Mouse (Mus musculus) thymus, adult 2 months (tissue): ENCODE measurements around the gene Per1. TPM values are rescaled to one million over a fixed set of nuclear protein-coding genes. Genes with fewer than 3 reads are reported as not detected.

ENCODE experiments used
- DNase-seq: peaks from one replicate; pipeline ENCODE4 v3.0.0; 2021
- H3K27ac ChIP-seq: fragments of 200-500 bp; 2 replicates; pipeline ENCODE4 v1.5.1; 2012; ENCODE audit warnings: low read length, control low read depth; ENCODE audit not compliant: control insufficient read depth, insufficient read depth
- H3K27me3 ChIP-seq: fragments of 200-500 bp; 2 replicates; pipeline ENCODE4 v1.6.1; 2012; ENCODE audit warnings: mild to moderate bottlenecking, low read length, moderate library complexity, mixed read lengths; ENCODE audit not compliant: control insufficient read depth, insufficient read depth
- H3K36me3 ChIP-seq: fragments of 200-500 bp; 2 replicates; pipeline ENCODE4 v1.6.1; 2012; ENCODE audit warnings: mild to moderate bottlenecking, low read length, moderate library complexity; ENCODE audit not compliant: control insufficient read depth, insufficient read depth
- H3K4me1 ChIP-seq: fragments of 200-500 bp; replicated peaks from 2 replicates; pipeline ENCODE4 v1.6.1; 2012; ENCODE audit warnings: low read length; ENCODE audit not compliant: control insufficient read depth, insufficient read depth
- H3K4me3 ChIP-seq: fragments of 200-500 bp; 2 replicates; pipeline ENCODE4 v1.5.1; 2012; ENCODE audit warnings: mild to moderate bottlenecking, low read length, control low read depth, moderate library complexity; ENCODE audit not compliant: control insufficient read depth, insufficient read depth
- CTCF ChIP-seq: fragments of 200-500 bp; IDR thresholded peaks from 2 replicates; pipeline ENCODE4 v1.5.1; 2012; ENCODE audit warnings: mild to moderate bottlenecking, control low read depth, low read length, moderate library complexity, borderline replicate concordance; ENCODE audit not compliant: control insufficient read depth, poor library complexity, insufficient read depth; ENCODE audit errors: extremely low read depth
- POLR2A ChIP-seq: fragments of 200-500 bp; IDR thresholded peaks from 2 replicates; pipeline ENCODE4 v1.6.1; 2012; ENCODE audit warnings: mild to moderate bottlenecking, low read length, control low read depth, moderate library complexity; ENCODE audit not compliant: control insufficient read depth, poor library complexity, insufficient read depth; ENCODE audit errors: extremely low read depth
- WGBS: fragments of 180-500 bp; shearing (Covaris S2); methylation state at CpG from one replicate; pipeline ENCODE4 v1.1.7; 2018; 5-methylcytosine and 5-hydroxymethylcytosine counted together
- polyA plus RNA-seq: library from polyadenylated mRNA; depleted of rRNA; stranded (reverse); fragments of >200 nt; gene quantifications from 2 replicates; pipeline ENCODE4 v1.2.3, GENCODE M21; 2012

Gene Per1
- polyA plus RNA-seq, 1 experiment, result 28.0 TPM

- H3K36me3 ChIP-seq, result no peaks in the 10 kb centered on the region
- peak; percentile 76 for DNase-seq
- peak overlapping the region; percentile 14; the same call in 1 of the 2 replicates for H3K27ac ChIP-seq
- peaks cover 13% of the 10 kb centered on the region for H3K27me3 ChIP-seq
- WGBS, result under 1% methylated on average over 45 of the region's 45 CpGs
- H3K4me1 ChIP-seq, result peaks cover 35% of the 10 kb centered on the region
- peak overlapping the region; percentile 92 for H3K4me3 ChIP-seq
- TF ChIP-seq CTCF (no peak), POLR2A (no peak)
These were observed 23.0 kb downstream of the Per1 start for GRCm38 (mm10) chr11:69117737-69118695.

GRCm38 (mm10) chr11:69118765-69119164 is 23.7 kb downstream of the Per1 start:
- Histone ChIP-seq H3K27ac (no peak overlapping the region), H3K27me3 (peaks cover 13% of the 10 kb centered on the region), H3K4me3 (no peak overlapping the region), H3K4me1 (peaks cover 40% of the 10 kb centered on the region), H3K36me3 (no peaks in the 10 kb centered on the region)
- 5% methylated on average over 15 of the region's 15 CpGs for WGBS
- no peak for TF ChIP-seq CTCF
- TF ChIP-seq POLR2A, result no peak
- DNase-seq, result peak; percentile 89

- Histone ChIP-seq H3K4me1 (peaks cover 40% of the 10 kb centered on the region), H3K4me3 (no peak overlapping the region), H3K27ac (no peak overlapping the region), H3K36me3 (no peaks in the 10 kb centered on the region), H3K27me3 (peaks cover 13% of the 10 kb centered on the region)
- WGBS, result 80% methylated on average over 14 of the region's 14 CpGs
- TF ChIP-seq POLR2A, result no peak
- no peak for TF ChIP-seq CTCF
- no peak for DNase-seq
These were observed 24.6 kb downstream of the Per1 start for GRCm38 (mm10) chr11:69119446-69120155.

GRCm38 (mm10) chr11:69120221-69121000 is 25.4 kb downstream of the Per1 start, which contains the start of gene Hes7:
Hes7 (plus strand) TSS chr11:69120404.
- Histone ChIP-seq H3K4me1 (peaks cover 40% of the 10 kb centered on the region), H3K27me3 (peaks cover 13% of the 10 kb centered on the region), H3K4me3 (peak within 1 kb of the TSS; percentile 77), H3K36me3 (no peaks in the 10 kb centered on the region), H3K27ac (no peak within 1 kb of the TSS)
- no peak for DNase-seq
- TF ChIP-seq POLR2A (no peak), CTCF (no peak)
- 7% methylated on average over 27 of the region's 27 CpGs for WGBS

GRCm38 (mm10) chr11:69121001-69121740 is 26.2 kb downstream of the Per1 start:
- no peak for DNase-seq
- peaks cover 13% of the 10 kb centered on the region for H3K27me3 ChIP-seq
- H3K4me3 ChIP-seq, result peak overlapping the region; percentile 77
- no peak overlapping the region for H3K27ac ChIP-seq
- TF ChIP-seq POLR2A (no peak), CTCF (no peak)
- under 1% methylated on average over 33 of the region's 33 CpGs for WGBS
- H3K4me1 ChIP-seq, result peaks cover 46% of the 10 kb centered on the region
- no peaks in the 10 kb centered on the region for H3K36me3 ChIP-seq
